Mouse (Mus musculus): ENCODE measurements around the gene Tldc1.

Tldc1 gene

GRCm38 (mm10) chr8:119778263-119778662 lies at the start of gene Tldc1:
Gene Tldc1, minus strand, starts transcription at chr8:119778416.
- peak; percentile 98 for DNase-seq (ENCODE audit: low read depth, low spot score)

GRCm38 (mm10) chr8:119827721-119828153 lies 49.5 kb upstream of the Tldc1 start:
- no peak for DNase-seq (ENCODE audit: low read depth, low spot score)

- DNase-seq (ENCODE audit: low read depth, low spot score) = no peak
Observed at GRCm38 (mm10) chr8:119826982-119827381, 48.8 kb upstream of the Tldc1 start.

- DNase-seq (ENCODE audit: low read depth, low spot score) = no peak
Observed at GRCm38 (mm10) chr8:119825950-119826730, 47.9 kb upstream of the Tldc1 start.

- DNase-seq (ENCODE audit: low read depth, low spot score) = no peak
Observed at GRCm38 (mm10) chr8:119824809-119825273, 46.6 kb upstream of the Tldc1 start.

GRCm38 (mm10) chr8:119824100-119824499 lies 45.9 kb upstream of the Tldc1 start:
- no peak for DNase-seq (ENCODE audit: low read depth, low spot score)

GRCm38 (mm10) chr8:119823278-119823677 lies 45.1 kb upstream of the Tldc1 start:
- no peak for DNase-seq (ENCODE audit: low read depth, low spot score)

- DNase-seq (ENCODE audit: low read depth, low spot score) = no peak
Observed at GRCm38 (mm10) chr8:119821691-119822090, 43.5 kb upstream of the Tldc1 start.

GRCm38 (mm10) chr8:119819976-119820375 lies 41.8 kb upstream of the Tldc1 start:
- no peak for DNase-seq (ENCODE audit: low read depth, low spot score)

- no peak for DNase-seq (ENCODE audit: low read depth, low spot score)
Observed at GRCm38 (mm10) chr8:119819316-119819715, 41.1 kb upstream of the Tldc1 start.

GRCm38 (mm10) chr8:119817446-119817845 lies 39.2 kb upstream of the Tldc1 start:
- no peak for DNase-seq (ENCODE audit: low read depth, low spot score)

GRCm38 (mm10) chr8:119816219-119816618 lies 38.0 kb upstream of the Tldc1 start:
- no peak for DNase-seq (ENCODE audit: low read depth, low spot score)

- DNase-seq (ENCODE audit: low read depth, low spot score) = no peak
Observed at GRCm38 (mm10) chr8:119812650-119813431, 34.6 kb upstream of the Tldc1 start.

GRCm38 (mm10) chr8:119811925-119812324 lies 33.7 kb upstream of the Tldc1 start:
- no peak for DNase-seq (ENCODE audit: low read depth, low spot score)

- no peak for DNase-seq (ENCODE audit: low read depth, low spot score)
Observed at GRCm38 (mm10) chr8:119810953-119811499, 32.8 kb upstream of the Tldc1 start.

- no peak for DNase-seq (ENCODE audit: low read depth, low spot score)
Observed at GRCm38 (mm10) chr8:119810127-119810868, 32.1 kb upstream of the Tldc1 start.

- no peak for DNase-seq (ENCODE audit: low read depth, low spot score)
Observed at GRCm38 (mm10) chr8:119809620-119810019, 31.4 kb upstream of the Tldc1 start.

- no peak for DNase-seq (ENCODE audit: low read depth, low spot score)
Observed at GRCm38 (mm10) chr8:119807687-119808086, 29.5 kb upstream of the Tldc1 start.

- DNase-seq (ENCODE audit: low read depth, low spot score) = no peak
Observed at GRCm38 (mm10) chr8:119806422-119807263, 28.4 kb upstream of the Tldc1 start.

- no peak for DNase-seq (ENCODE audit: low read depth, low spot score)
Observed at GRCm38 (mm10) chr8:119805275-119805674, 27.1 kb upstream of the Tldc1 start.

- no peak for DNase-seq (ENCODE audit: low read depth, low spot score)
Observed at GRCm38 (mm10) chr8:119802592-119802991, 24.4 kb upstream of the Tldc1 start.

Data from telencephalon, adult 2 months (tissue).